Mouse (Mus musculus) liver, embryonic 13.5 days (tissue): ENCODE measurements around the gene Rnps1. TPM values are rescaled to one million over a fixed set of nuclear protein-coding genes. Genes with fewer than 3 reads are reported as not detected.
"Not testable (repeated sequence)": the region's sequence is repeated elsewhere in the genome, so short reads cannot be mapped to it uniquely, and the experiment has no call there.

Experiments
- ATAC-seq: fragments of 200-750 bp; cut with Nextera tagmentation; 2 replicates; pipeline ENCODE4 v1.8.0; 2017; ENCODE audit warnings: low read depth, mild to moderate bottlenecking, moderate number of reproducible peaks, moderate library complexity
- DNase-seq: peaks from one replicate; pipeline ENCODE4 v3.0.0; 2022
- H3K27ac ChIP-seq: fragments of 300-500 bp; sonication (generic); 2 replicates; pipeline ENCODE4 v1.5.1; 2015; ENCODE audit warnings: moderate library complexity, mild to moderate bottlenecking, inconsistent platforms
- H3K27me3 ChIP-seq: fragments of 300-500 bp; sonication (generic); 2 replicates; pipeline ENCODE4 v1.6.1; 2015; ENCODE audit warnings: mild to moderate bottlenecking, inconsistent platforms
- H3K36me3 ChIP-seq: fragments of 300-500 bp; sonication (generic); 2 replicates; pipeline ENCODE4 v1.6.1; 2015; ENCODE audit warnings: mild to moderate bottlenecking, inconsistent platforms
- H3K4me1 ChIP-seq: fragments of 300-500 bp; sonication (generic); replicated peaks from 2 replicates; pipeline ENCODE4 v1.6.1; 2015; ENCODE audit warnings: inconsistent platforms
- H3K4me2 ChIP-seq: fragments of 300-500 bp; sonication (generic); 2 replicates; pipeline ENCODE4 v1.6.1; 2015; ENCODE audit warnings: inconsistent platforms, mild to moderate bottlenecking, moderate library complexity
- H3K4me3 ChIP-seq: fragments of 300-500 bp; sonication (generic); replicated peaks from 2 replicates; pipeline ENCODE4 v1.5.1; 2015; ENCODE audit warnings: mild to moderate bottlenecking, inconsistent platforms
- H3K9ac ChIP-seq: fragments of 300-500 bp; sonication (generic); 2 replicates; pipeline ENCODE4 v1.6.1; 2015; ENCODE audit warnings: mild to moderate bottlenecking, inconsistent platforms
- H3K9me3 ChIP-seq: fragments of 300-500 bp; sonication (generic); replicated peaks from 2 replicates; pipeline ENCODE4 v1.6.1; 2016; ENCODE audit warnings: inconsistent platforms
- WGBS: fragments of 180-500 bp; shearing (Covaris S2); methylation state at CpG from one replicate; pipeline ENCODE4 v1.1.7; 2015; ENCODE audit not compliant: insufficient replicate concordance; 5-methylcytosine and 5-hydroxymethylcytosine counted together
- polyA plus RNA-seq: library from polyadenylated mRNA; unstranded; fragments of >200 nt; fragmentation: Nextera tagmentation; extraction: Ambion mirVana; gene quantifications from 2 replicates; pipeline ENCODE4 v1.2.1, GENCODE M21; 2015

Gene Rnps1
- polyA plus RNA-seq, 1 experiment from 2014 or later, result 151 TPM

- 74% methylated on average over 3 of the region's 3 CpGs for WGBS
Observed at GRCm38 (mm10) chr17:24402371-24402770, 12.0 kb upstream of the Rnps1 start.

GRCm38 (mm10) chr17:24407116-24407803, 7.1 kb upstream of the Rnps1 start:
- Histone ChIP-seq H3K9me3 (no peaks in the 10 kb centered on the region), H3K4me1 (no peaks in the 10 kb centered on the region), H3K36me3 (peaks cover 95% of the 10 kb centered on the region), H3K4me2 (no peak overlapping the region), H3K9ac (no peak overlapping the region), H3K27me3 (no peaks in the 10 kb centered on the region), H3K4me3 (no peak overlapping the region), H3K27ac (no peak overlapping the region)
- WGBS, result 85% methylated on average over 12 of the region's 12 CpGs
- 0 out of 2 replicates have a peak, but pooled peaks have one; percentile 14 for ATAC-seq
- DNase-seq, result no peak

More at GRCm38 (mm10) chr17:24402371-24402770, 12.0 kb upstream of the Rnps1 start:
- H3K4me2 ChIP-seq, result no peak overlapping the region
- H3K36me3 ChIP-seq, result peaks cover 96% of the 10 kb centered on the region
- H3K9me3 ChIP-seq, result no peaks in the 10 kb centered on the region
- H3K4me3 ChIP-seq, result no peak overlapping the region
- DNase-seq, result no peak
- H3K4me1 ChIP-seq, result no peaks in the 10 kb centered on the region
- no peaks in the 10 kb centered on the region for H3K27me3 ChIP-seq
- no peak overlapping the region for H3K27ac ChIP-seq
- no peak for ATAC-seq
- H3K9ac ChIP-seq, result no peak overlapping the region

DNA sequence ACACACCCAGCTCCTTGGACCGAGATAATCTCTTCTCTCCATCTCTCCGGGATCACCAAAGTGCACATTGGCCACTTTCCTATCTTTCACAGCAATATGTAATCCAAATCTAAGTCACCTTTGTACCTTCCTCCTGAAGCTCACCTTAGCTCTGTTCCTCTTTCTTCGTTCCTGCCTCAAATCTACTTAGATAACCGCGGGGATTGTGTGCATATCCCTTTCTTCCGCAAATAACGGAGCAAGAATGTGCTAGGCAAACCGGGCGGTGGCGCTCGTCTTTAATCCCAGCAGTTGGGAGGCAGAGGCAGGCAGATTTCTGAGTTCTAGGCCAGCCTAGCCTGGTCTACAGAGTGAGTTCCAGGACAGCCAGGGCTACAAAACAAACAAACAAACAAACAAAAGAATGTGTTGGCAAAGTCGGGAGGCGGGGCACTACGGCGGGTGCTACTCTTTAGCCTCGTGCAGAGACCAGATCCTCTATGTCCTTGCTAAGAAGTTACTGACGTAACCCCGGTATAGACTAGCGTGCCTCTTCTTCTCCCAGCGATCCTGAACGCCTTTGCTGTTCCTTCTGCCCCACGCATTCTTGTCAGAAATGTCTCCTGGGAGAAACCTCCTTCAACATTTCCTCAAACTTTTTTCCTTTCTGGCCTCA, 681 bp upstream of the Rnps1 start:
- peaks cover 60% of the 10 kb centered on the region for H3K36me3 ChIP-seq
- DNase-seq, result no peak

DNA sequence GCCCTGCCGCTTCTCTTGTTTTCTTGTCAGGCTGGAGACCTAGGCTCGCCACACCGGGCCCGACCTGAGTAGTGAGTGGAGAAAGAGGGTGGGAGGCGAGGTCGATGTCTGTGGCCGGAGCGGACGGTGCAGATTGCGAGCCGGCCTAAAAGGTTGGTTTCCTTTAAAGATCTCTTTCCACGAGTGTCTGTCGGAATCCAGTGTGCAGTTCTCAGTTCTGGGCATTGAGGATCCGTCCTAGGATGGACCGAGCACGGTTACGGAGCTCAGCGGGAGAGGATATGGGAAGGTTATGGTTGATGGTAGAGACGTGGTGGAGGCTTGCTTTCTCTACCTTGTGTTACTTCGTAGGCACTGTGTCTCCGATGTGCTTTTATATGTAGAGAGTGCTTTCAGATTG, 646 bp downstream of the Rnps1 start:
- Histone ChIP-seq H3K27ac (peak overlapping the region; percentile 81), H3K9me3 (no peaks in the 10 kb centered on the region), H3K36me3 (peaks cover 60% of the 10 kb centered on the region), H3K27me3 (no peaks in the 10 kb centered on the region), H3K4me1 (peaks cover 54% of the 10 kb centered on the region), H3K4me2 (peak overlapping the region; percentile 81), H3K4me3 (peak overlapping the region; percentile 77), H3K9ac (peak overlapping the region; percentile 92)
- under 1% methylated on average over 21 of the region's 21 CpGs for WGBS
- no peak for ATAC-seq
- no peak for DNase-seq

More for the DNA sequence above, 681 bp upstream of the Rnps1 start:
- 9% methylated on average over 22 of the region's 22 CpGs for WGBS
- peak overlapping the region; percentile 97 for H3K27ac ChIP-seq
- H3K4me3 ChIP-seq, result peak overlapping the region; percentile 77
- H3K4me2 ChIP-seq, result peak overlapping the region; percentile 81
- no peaks in the 10 kb centered on the region for H3K9me3 ChIP-seq
- H3K27me3 ChIP-seq, result no peaks in the 10 kb centered on the region
- peak overlapping the region; percentile 88 for H3K9ac ChIP-seq
- ATAC-seq, result peak; percentile 42
- peaks cover 49% of the 10 kb centered on the region for H3K4me1 ChIP-seq

DNA sequence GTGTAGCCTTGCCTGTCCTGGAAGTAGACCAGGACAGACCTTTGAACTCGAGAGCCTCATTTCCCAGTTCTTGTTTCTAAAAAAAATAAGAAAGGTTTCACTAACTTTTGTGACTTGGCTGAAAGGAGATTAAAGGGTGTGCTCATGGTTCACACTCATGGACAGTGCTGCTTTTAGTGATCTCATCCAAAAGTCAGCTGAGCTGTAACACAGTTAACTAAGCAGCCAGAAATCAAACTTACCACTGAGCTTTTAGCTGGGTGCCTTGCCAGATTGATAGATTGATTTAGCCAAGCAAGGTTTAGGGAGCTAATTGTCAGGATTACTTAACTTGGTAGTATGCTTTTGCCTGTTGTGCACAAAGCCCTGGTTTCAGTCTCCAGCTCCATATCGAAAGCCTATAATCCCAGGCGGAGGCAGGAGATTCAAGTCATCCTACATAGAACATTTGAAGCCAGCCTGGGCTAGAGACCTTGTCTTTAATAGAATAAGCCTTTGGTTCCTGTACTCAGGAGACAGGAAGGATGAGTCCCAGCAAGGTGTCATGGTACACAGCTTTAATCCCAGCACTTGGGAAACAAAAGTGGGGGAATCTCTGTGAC, 1.8 kb downstream of the Rnps1 start:
- ATAC-seq (no peak), DNase-seq (no peak)
- H3K27ac ChIP-seq, result peak overlapping the region; percentile 31; the same call in 1 of the 2 replicates
- peak overlapping the region; percentile 81 for H3K4me2 ChIP-seq
- no peaks in the 10 kb centered on the region for H3K9me3 ChIP-seq
- peaks cover 60% of the 10 kb centered on the region for H3K36me3 ChIP-seq
- peaks cover 54% of the 10 kb centered on the region for H3K4me1 ChIP-seq
- H3K9ac ChIP-seq, result peak overlapping the region; percentile 92
- no peaks in the 10 kb centered on the region for H3K27me3 ChIP-seq
- WGBS, result 70% methylated on average over 3 of the region's 3 CpGs
- peak overlapping the region; percentile 77 for H3K4me3 ChIP-seq

DNA sequence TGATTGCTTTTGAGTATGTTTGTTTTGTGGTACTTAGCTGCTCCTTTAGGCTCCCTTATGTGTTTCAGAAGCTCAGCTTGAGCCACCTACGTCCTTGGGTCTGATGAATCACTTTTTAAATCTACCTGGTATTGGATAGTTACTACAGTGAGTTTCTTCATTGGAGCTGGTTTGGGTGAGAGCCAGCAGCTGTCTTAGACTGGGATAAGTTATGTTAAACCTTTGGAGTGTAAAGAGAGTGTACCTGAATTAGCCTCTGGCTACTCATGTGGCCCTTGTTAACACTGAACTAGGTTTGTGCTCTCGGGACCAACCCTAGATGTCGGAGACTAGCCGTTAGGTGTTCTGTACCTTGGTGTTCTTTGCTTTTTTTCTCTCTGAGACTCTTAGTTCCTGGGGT, 8.7 kb downstream of the Rnps1 start:
- Histone ChIP-seq H3K36me3 (peaks cover 75% of the 10 kb centered on the region), H3K27me3 (no peaks in the 10 kb centered on the region), H3K4me2 (no peak overlapping the region), H3K9me3 (no peaks in the 10 kb centered on the region), H3K4me3 (no peak overlapping the region), H3K9ac (no peak overlapping the region), H3K4me1 (peaks cover 26% of the 10 kb centered on the region), H3K27ac (no peak overlapping the region)
- WGBS, result 91% methylated on average over 4 of the region's 4 CpGs
- DNase-seq (no peak), ATAC-seq (no peak)

DNA sequence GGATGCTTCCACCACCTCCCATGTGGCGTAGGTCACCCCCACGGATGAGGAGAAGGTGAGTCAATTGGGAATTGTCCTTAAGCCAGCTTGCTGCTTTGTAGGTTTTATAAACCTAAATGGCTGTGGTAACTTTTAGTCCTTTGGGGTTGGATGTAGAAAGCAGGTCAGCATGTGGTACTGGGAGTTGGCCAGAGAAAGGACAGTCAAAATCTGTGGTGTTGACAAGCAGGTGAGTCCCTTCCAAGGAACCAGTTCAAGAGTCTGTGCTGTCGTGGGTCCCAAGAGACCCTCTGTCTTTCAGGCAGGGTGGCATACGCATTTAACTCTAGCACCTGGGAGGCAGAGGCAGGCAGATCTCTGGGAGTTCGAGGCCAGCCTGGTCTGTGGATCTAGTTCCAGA, 10.1 kb downstream of the Rnps1 start:
- Histone ChIP-seq H3K4me1 (peaks cover 27% of the 10 kb centered on the region), H3K36me3 (peaks cover 68% of the 10 kb centered on the region), H3K27me3 (no peaks in the 10 kb centered on the region), H3K9ac (no peak overlapping the region), H3K9me3 (no peaks in the 10 kb centered on the region), H3K4me3 (no peak overlapping the region), H3K4me2 (no peak overlapping the region), H3K27ac (no peak overlapping the region)
- ATAC-seq, result no peak
- no peak for DNase-seq
- WGBS, result 88% methylated on average over 5 of the region's 5 CpGs

GRCm38 (mm10) chr17:24425326-24425725, 11.0 kb downstream of the Rnps1 start:
- H3K27me3 ChIP-seq, ATAC-seq, DNase-seq, H3K4me2 ChIP-seq, H3K27ac ChIP-seq, H3K9me3 ChIP-seq, H3K9ac ChIP-seq, H3K4me3 ChIP-seq: not testable (repeated sequence)
- 83% methylated on average over 6 of the region's 8 CpGs for WGBS
- peaks cover 32% of the 10 kb centered on the region for H3K4me1 ChIP-seq
- H3K36me3 ChIP-seq, result peaks cover 65% of the 10 kb centered on the region

DNA sequence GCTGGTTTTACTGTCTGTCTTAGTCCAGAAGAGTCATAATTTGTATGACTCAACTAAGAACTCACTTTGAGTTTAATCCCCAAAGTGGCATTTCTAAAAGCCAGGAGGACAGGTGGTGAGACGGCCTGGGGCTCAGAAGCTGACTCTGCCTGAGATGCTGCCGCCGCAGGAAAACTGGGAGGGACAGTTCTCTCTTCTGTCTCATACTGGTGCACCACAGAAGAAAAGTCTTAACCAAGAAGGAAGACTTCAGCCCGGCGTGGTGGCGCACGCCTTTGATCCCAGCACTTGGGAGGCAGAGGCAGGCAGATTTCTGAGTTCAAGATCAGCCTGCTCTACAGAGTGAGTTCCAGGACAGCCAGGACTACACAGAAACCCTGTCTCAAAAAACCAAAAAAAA, 11.5 kb downstream of the Rnps1 start:
- H3K27me3 ChIP-seq, result no peaks in the 10 kb centered on the region
- H3K9me3 ChIP-seq, result no peaks in the 10 kb centered on the region
- 89% methylated on average over 7 of the region's 7 CpGs for WGBS
- H3K36me3 ChIP-seq, result peaks cover 59% of the 10 kb centered on the region
- H3K4me1 ChIP-seq, result peaks cover 32% of the 10 kb centered on the region
- no peak for DNase-seq
- peak overlapping the region; percentile 92 for H3K9ac ChIP-seq
- ATAC-seq, result no peak
- peak overlapping the region; percentile 81 for H3K4me3 ChIP-seq
- peak overlapping the region; percentile 84 for H3K4me2 ChIP-seq
- peak overlapping the region; percentile 95 for H3K27ac ChIP-seq

DNA sequence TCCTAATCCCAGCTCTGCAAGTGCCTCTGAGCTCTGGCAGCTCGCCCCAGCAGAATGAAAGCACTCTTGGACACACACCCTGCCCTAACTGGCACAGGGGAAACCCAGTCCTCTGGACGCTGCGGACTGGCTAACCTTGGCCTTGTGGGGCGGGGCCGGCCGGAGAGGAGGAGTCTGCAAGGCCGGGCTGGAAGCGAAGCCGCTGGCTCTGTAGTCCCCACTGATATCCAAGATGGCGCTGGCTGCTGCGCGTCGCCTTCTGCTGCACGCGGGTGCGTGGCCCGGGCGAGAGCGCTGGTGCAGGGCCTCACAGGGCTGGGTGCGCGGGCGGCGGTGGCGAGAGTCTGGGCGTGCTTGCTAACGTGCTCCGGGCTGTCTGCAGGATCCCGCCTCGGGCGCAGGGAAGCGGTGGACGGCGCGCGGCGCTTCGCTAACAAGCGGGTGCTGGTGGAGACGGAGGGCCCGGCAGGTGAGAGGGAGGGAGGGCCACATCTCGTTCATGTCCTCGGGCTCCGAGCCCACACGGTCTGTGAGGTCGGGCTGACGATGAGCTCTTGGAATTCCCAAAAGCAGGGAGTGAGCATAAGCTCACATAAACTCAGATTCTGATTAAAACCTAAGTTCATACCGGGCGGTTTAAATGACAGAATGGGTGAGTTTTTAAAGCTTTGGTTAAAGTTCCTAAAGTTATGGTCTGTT, 12.3 kb downstream of the Rnps1 start, which contains the start of gene Eci1:
TSS of gene Eci1 (plus strand) at position 171 of the 699 bp plus-strand sequence.
- ATAC-seq, result peak; percentile 98
- peaks cover 32% of the 10 kb centered on the region for H3K4me1 ChIP-seq
- H3K9ac ChIP-seq, result peak within 1 kb of the TSS; percentile 92
- H3K27ac ChIP-seq, result peak within 1 kb of the TSS; percentile 95
- no peaks in the 10 kb centered on the region for H3K9me3 ChIP-seq
- no peaks in the 10 kb centered on the region for H3K27me3 ChIP-seq
- H3K36me3 ChIP-seq, result peaks cover 52% of the 10 kb centered on the region
- H3K4me2 ChIP-seq, result peak within 1 kb of the TSS; percentile 84
- peak; percentile 94 for DNase-seq
- peak within 1 kb of the TSS; percentile 81 for H3K4me3 ChIP-seq
- under 1% methylated on average over 48 of the region's 48 CpGs for WGBS

GRCm38 (mm10) chr17:24427170-24427557, 12.8 kb downstream of the Rnps1 start:
- 1% methylated on average over 8 of the region's 8 CpGs for WGBS
- Histone ChIP-seq H3K4me2 (peak overlapping the region; percentile 84), H3K27me3 (no peaks in the 10 kb centered on the region), H3K27ac (peak overlapping the region; percentile 95), H3K9me3 (no peaks in the 10 kb centered on the region), H3K36me3 (peaks cover 47% of the 10 kb centered on the region), H3K4me1 (peaks cover 32% of the 10 kb centered on the region), H3K9ac (peak overlapping the region; percentile 92), H3K4me3 (peak overlapping the region; percentile 81)
- no peak for DNase-seq
- no peak for ATAC-seq
